Mouse (Mus musculus): Measurements from ENCODE around the gene Dapk3.
A peak's percentile ranks its signal among the peaks of the same experiment; 100 is the strongest.
"Not testable (repeated sequence)": the region's sequence is repeated elsewhere in the genome, so short reads cannot be mapped to it uniquely, and the experiment has no call there.

The Dapk3 gene

GRCm38 (mm10) chr10:81178927-81179326 is 3.9 kb upstream of the Dapk3 start:
- DNase-seq (ENCODE audit: low read depth, low spot score), result no peak

- DNase-seq (ENCODE audit: low read depth, low spot score), result peak; percentile 46
Observed at GRCm38 (mm10) chr10:81179451-81180342, 3.1 kb upstream of the Dapk3 start.

DNA sequence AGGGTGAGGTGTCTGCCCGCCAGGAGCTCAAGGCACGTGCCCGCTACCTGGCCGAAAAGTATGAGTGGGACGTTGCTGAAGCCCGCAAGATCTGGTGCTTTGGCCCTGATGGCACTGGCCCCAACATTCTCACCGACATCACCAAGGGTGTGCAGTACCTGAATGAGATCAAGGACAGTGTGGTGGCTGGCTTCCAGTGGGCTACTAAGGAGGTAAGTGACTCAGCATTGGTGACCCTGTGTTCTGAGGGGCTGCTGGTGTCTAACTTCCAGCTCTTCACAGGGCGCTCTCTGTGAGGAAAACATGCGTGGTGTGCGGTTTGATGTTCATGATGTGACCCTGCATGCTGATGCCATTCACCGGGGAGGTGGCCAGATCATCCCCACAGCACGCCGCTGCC is 1.9 kb upstream of the Dapk3 start:
- DNase-seq (ENCODE audit: low read depth, low spot score), result no peak

DNA sequence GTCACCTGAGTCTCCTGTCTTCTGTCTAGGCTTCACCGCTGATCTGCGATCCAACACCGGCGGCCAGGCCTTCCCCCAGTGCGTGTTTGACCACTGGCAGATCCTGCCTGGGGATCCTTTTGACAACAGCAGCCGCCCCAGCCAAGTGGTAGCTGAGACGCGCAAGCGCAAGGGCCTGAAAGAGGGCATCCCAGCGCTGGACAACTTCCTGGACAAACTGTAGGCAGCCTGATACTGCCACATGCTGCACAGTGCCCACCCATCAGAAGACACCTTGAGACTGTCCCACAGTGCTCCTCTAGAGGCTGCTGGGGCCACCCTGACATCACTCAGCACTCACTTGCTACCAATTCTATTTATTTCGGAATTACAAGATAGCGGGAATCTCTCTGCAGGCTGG is 945 bp upstream of the Dapk3 start:
- DNase-seq (ENCODE audit: low read depth, low spot score), result not testable (repeated sequence)

- no peak for DNase-seq (ENCODE audit: low read depth, low spot score)
Observed at GRCm38 (mm10) chr10:81183805-81184204, 1.0 kb downstream of the Dapk3 start, which contains the start of gene 4930442H23Rik. Gene 4930442H23Rik, minus strand, starts transcription at chr10:81183849.

GRCm38 (mm10) chr10:81184765-81185164 is 2.0 kb downstream of the Dapk3 start:
- peak; percentile 89 for DNase-seq (ENCODE audit: low read depth, low spot score)

DNA sequence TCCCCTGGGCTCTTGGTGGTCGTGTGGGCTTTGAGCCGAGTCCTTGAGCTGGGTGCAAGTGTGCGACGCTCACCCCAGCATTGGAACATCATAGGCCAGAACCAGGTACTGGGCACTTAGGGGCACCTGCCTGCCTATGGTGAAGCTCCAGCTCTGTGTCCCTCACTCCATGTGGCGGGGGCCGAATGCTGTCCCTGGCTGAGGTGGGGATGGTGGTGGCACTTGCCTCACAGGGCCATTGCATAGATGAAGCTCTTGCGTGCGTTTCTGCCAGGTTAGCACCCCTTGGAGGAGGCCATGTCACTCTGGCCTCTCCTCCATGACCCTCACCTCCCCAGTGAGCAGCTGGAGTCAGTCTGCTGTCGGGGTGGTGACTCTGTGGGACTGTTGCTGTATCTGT is 4.4 kb downstream of the Dapk3 start:
- no peak for DNase-seq (ENCODE audit: low read depth, low spot score)

DNA sequence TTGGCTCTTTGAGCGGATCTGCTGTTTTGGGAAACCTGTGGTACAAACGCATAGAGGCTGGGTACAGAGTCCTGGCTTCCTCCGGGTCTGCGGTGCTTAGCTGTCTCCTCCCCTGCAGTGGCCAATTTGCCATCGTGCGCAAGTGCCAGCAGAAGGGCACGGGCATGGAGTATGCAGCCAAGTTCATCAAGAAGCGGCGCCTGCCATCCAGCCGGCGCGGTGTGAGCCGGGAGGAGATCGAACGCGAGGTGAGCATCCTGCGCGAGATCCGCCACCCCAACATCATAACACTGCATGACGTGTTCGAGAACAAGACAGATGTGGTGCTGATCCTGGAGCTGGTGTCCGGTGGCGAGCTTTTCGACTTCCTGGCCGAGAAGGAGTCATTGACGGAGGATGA is 7.0 kb downstream of the Dapk3 start:
- no peak for DNase-seq (ENCODE audit: low read depth, low spot score)

GRCm38 (mm10) chr10:81190236-81190911 is 7.6 kb downstream of the Dapk3 start:
- DNase-seq (ENCODE audit: low read depth, low spot score), result peak; percentile 78

DNA sequence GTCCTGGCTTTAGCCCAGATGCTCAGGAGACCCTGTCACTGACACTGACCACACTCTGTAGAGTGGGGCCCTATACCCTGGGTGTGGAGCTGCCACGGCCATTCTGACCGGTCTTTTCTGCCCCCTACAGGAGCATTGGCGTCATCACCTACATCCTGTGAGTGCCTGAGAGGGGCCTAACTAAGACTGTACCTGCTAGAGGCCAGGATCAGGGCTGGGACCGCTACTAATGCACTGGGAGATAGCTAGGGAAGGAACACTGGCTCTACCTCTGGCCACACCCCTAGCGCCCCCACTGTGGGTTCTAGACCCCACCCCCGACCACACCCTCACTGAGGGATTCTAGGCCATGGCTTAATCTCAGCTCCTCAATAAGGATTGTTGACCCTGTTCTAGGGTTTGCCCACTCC is 8.1 kb downstream of the Dapk3 start:
- DNase-seq (ENCODE audit: low read depth, low spot score), result no peak

DNA sequence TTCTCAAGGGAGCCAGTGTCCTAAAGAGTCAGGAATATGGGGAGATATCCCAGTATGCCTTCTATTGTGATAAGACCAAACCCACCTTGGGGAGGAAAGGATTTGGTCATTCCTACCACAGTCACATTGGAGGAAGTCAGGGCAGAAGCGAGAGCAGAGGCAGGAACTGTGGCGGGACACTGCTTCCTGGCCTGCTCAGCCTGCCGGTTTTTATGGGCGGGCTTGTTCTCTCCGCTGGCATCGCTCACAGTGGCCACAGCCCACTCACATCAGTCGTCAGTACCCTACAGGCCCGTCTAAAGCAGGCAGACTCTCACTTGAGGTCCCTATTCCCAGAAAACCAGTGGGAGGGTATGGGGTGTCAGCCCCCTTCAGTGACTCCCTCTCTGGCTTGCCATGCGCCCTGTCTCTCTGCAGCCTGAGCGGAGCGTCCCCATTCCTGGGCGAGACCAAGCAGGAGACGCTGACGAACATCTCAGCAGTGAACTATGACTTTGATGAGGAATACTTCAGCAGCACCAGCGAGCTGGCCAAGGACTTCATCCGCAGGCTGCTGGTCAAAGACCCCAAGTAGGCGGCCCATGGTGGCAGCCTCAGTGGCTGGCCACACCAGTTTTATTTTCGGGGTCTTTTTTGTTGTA is 8.7 kb downstream of the Dapk3 start:
- no peak for DNase-seq (ENCODE audit: low read depth, low spot score)

DNA sequence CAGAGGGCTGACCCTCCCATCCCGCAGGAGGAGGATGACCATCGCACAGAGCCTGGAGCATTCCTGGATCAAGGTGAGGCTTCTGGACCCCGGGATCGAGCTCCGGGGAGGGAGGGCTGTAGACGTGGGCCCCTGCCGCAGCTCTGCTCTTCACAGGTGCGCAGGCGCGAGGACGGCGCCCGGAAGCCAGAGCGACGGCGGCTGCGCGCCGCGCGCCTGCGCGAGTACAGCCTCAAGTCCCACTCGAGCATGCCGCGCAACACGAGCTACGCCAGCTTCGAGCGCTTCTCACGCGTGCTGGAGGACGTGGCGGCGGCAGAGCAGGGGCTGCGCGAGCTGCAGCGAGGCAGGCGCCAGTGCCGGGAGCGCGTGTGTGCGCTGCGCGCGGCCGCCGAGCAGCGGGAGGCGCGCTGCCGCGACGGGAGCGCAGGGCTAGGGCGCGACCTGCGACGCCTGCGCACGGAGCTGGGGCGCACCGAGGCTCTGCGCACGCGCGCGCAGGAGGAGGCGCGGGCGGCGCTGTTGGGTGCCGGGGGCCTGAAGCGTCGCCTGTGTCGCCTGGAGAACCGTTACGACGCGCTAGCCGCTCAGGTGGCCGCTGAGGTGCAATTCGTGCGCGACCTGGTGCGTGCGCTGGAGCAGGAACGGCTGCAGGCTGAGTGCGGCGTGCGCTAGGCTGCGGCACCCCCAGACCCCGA is 9.6 kb downstream of the Dapk3 start:
- DNase-seq (ENCODE audit: low read depth, low spot score), result peak; percentile 85

- no peak for DNase-seq (ENCODE audit: low read depth, low spot score)
Observed at GRCm38 (mm10) chr10:81192968-81193501, 10.2 kb downstream of the Dapk3 start.

- no peak for DNase-seq (ENCODE audit: low read depth, low spot score)
Observed at GRCm38 (mm10) chr10:81193991-81194774, 11.4 kb downstream of the Dapk3 start.

DNA sequence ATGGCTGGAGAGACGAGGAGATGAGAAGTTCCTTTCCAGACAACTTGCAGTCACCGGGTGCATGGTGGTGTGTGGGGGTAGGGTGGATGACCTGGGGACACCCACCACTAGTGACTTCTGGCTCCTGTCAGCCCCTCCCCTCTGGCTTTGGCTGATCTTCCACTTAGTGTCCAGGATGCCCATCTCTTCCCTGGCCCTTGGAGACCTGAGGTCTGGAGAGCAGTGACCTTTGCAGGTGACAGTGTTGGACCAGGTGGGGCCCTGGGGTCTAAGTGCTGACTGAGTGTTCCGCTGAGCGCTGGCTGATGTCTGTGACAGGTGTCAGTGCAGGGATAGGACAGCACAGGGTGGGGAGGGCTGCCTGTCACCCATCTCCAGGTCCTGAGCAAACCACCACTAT is 12.5 kb downstream of the Dapk3 start:
- no peak for DNase-seq (ENCODE audit: low read depth, low spot score)

DNA sequence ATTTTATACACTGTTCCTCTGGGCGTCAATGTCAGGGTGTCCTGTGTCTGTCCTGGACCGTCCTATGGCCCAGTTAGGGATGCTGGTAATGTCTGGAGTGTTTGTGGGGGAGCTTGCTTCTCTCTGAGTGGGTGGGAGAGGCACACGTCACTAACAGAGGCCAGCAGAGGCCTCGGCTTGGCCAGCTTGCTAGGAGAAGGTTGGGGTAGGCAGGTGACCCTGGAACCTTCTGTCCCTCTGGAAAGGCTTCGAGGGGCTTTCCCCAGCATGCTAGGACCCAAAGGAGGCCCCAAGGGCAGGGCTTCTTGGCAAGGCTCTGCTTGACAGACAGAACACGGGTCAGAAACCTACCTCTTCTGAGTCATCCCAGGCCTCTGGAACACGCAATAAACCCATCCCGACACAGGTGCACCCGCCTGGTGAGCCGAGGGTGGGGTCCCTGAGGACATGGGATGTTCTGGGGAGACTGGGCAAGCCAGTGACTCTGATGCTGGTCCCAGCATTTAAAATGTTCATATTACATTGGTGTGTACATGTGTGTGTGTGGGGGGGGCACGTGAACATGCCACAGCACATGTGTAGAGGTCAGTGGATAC is 13.8 kb downstream of the Dapk3 start:
- DNase-seq (ENCODE audit: low read depth, low spot score), result no peak

- DNase-seq (ENCODE audit: low read depth, low spot score), result no peak
Observed at GRCm38 (mm10) chr10:81197305-81197704, 14.5 kb downstream of the Dapk3 start.

GRCm38 (mm10) chr10:81198230-81198629 is 15.4 kb downstream of the Dapk3 start:
- DNase-seq (ENCODE audit: low read depth, low spot score), result peak; percentile 60

DNA sequence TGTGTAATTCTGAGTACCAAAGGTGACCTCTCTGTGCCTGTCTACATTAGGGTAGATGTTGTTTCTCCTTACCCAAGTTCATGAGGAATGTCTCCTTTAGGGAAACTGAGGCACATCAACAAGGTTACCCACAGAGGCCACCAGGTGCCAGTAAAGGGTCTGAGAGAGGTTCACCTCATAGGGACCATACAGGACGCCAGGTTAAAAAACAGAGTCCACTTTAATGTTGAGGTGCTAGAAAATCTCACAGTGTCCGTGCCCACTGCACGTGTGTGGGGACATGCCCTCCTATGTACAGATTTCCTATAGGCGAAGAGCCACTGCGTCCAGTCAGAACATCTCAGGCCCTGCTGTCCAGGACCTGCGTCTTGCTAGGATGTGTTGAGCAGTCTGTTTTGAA is 16.2 kb downstream of the Dapk3 start:
- DNase-seq (ENCODE audit: low read depth, low spot score), result no peak

DNA sequence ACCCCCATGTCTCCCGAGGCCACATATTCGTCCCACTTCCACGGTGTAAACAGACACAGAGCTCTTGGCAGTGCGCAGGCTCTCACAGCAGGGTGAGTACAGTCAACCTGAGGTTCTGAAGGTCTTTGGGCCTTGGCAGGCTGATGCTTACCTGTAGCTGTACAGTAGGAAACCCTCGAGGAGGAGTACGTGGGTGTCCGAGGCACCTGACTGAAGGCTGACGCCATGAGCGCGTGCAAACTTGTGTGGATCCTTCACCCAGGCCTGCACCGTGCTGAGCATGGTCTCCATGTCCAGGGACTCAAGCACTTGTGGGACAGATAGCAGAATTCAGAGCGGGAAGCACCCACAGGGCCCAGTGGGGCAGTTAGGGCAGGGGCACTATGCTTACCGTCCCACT is 17.3 kb downstream of the Dapk3 start:
- DNase-seq (ENCODE audit: low read depth, low spot score), result no peak
